Mouse (Mus musculus): ENCODE data around the gene Pla2g4e.

The Pla2g4e gene

DNA sequence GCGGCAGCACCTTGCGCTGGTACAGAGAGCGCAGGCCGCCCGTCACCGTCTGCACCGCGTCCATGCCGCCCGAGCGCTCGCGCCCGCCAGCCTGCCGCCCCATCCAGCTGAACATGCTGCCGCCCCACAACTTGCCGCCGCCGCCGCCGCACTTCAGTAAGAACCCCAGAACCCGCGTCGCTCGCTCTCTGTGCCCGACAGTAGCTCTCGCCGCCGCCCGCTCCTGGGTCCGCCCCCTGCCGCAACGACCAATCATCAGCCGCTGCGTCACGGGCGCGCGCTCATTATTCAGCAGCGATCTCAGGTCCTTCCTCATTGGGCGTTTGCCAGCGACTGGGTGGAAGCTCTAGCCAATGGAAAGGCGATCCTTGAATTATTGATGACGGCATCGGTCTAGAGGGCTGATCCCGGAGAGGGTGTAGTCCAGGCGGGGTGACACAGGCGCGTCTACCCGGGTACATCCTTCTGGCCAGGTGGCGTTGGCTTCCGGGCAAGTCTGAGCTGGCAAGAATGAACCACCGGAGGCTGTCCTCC, 90.7 kb downstream of the Pla2g4e start, which contains the start of gene Ehd4:
Gene Ehd4, minus strand, starts transcription at position 246 of the 534 bp plus-strand sequence.
- peak; percentile 98 for DNase-seq (ENCODE audit: low spot score)

DNA sequence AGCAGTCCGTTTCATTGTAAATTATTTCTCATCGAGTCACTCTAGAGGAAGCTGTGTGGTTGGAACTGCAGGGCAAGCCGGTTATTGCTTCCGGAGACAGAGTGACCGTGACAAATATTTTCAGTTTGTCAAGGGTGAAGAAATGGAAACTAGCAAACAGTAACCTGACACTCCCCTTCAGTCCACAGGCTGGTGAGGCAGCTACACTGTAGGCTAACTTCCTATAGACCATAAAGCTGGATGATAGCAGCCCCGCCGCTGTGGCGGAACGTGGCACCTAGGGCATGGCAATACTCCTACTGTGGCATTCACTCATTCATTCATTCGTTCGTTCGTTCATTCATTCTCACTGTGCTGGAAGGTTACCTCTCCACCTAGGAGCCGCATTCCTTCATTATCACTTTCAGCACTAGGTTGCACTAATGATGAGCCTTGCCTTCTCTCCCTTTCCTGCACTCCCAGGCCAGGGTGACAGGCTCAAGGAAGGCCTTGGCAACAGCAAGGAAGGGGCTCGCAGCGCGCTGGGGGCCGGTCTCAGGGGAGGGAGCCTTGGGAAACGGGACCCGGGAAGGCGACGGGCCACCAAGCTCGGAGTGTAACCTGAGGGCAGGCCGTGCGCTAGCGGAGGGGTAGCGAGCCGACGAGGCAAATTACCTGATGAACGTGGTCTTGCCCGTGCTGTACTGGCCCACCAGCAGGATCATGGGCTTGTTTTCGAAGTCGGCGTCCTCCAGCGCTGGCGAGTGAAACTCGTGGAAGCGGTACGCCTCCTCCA, 91.4 kb downstream of the Pla2g4e start:
- peak; percentile 50 for DNase-seq (ENCODE audit: low spot score)

DNA sequence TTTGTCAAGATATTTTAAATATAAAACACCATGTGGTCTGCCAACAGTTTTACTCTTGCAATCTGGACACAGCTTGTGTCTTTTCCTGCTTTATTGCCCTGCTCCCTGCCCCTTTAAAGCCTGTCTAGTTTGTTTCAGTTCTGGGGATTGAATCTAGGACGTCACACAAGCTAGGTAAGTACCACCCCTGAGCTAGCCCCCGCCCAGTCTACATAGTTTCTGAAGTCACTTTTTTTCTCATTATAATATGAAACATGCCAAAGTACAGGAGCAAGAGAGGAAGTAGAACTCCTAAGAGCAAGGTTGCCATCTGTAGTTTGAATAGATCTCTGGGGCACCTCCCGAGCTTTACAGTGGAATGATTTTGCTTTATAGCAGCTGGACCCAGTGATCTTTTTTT, 94.6 kb downstream of the Pla2g4e start:
- no peak for DNase-seq (ENCODE audit: low spot score)

DNA sequence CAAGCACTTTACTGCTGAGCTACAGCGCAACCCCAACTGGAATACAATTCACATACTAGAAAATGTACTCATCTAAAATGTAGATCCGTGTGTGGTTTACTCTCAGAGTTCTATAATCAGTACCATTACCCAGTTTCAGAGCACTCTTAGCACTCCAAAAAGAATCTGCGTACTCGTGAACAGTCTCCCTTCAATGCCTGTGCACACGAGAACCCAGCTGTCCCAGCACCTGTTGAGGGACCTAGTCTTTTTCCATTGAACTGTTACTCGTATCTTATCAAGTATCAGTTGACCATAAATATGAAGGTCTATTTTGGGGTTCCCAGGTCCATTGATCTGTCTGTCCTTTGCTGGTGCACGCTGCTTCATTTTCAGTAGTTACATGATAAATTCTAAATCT, 95.5 kb downstream of the Pla2g4e start:
- no peak for DNase-seq (ENCODE audit: low spot score)

DNA sequence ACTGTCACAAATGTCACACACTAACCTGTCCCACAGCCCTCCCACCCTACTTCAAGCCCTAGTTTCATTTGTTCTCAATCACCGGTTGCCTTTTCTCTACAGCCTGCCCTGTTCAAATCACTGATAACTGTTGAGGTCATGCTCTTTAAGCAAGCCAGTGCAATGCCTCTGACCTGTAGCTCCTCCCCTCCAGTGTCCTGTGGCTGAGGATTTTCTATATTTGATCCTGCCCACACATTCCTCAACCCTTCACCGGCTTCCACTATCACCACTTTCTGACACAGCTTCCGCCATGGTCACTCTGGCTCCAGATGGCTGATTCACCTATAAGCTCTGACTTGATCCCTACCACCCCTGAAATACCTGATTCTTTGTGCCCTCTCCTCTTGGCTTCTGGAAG, 97.1 kb downstream of the Pla2g4e start:
- no peak for DNase-seq (ENCODE audit: low spot score)

DNA sequence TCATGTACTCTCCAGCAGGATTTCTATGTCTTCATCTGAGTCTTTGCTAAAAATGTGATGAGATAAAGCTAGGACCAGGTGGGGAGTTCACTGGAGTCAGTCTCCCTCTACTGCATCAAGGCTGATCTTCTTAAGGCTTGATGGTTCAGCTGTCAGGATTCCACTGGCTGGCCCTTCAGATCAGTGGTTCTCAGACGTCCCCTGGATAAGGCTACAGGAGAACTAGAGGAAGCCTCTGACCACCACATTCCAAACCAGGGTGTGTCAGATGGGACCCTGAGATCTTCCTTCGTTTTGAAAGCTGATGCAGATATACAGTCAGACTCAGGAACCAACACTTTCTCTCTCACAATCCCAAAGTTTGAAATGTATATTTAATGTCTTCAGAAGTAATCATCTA, 97.8 kb downstream of the Pla2g4e start:
- no peak for DNase-seq (ENCODE audit: low spot score)

DNA sequence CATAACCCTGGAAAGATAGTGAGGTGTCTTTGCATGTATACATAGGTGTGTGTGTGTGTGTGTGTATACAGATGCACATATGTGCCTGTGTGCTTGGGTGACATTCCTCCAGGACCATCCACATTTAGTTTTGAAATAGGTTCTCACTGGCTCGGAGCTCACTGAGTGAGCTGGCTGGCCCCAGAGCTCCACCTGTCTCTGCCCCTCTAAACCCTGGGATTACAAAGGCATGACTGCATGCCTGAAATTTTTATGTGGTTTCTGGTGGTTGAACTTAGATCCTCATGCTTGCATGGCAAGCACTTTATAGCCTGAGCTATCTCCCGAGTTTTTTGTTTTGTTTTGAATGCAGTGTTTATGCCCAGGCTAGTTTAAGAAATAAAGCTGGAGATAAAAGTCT, 98.6 kb downstream of the Pla2g4e start:
- DNase-seq (ENCODE audit: low spot score): no peak

DNA sequence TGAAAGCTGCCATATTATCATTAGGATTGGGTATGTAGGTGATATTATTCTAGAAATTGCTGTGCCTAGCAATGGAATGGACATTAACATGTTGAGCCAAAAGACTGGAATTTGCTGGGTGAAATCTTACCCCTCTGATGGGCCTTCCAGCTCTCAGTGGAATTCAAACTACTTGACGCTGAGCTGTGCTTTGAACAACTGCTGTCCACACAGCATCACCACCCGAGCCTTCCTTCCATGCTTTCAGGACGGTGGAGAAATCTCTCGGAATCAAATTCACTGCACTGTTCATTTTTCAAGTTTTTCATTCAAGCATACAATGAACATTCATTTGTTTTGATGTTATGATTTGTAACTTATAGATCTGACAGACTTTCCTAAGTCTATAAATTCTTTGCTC, 100.7 kb downstream of the Pla2g4e start:
- DNase-seq (ENCODE audit: low spot score): no peak

DNA sequence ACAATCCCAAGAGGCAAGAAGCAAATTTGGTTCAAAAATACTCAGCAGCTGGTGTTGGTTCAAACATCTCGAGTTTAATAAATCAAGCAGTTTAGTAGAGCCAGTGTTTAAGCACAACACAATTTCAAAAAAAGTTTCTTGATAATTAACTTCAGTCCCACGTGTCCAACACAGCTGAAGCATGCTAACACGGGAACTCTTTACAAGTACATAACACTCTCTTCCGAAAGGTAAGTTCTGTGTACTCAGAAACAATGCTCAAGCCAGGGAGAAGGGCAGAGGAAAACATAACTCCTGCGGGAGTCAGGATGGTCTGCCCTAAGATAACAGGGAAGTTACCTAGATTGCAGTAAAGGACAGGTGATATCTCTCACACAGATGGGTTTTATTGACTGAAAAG, 102.8 kb downstream of the Pla2g4e start:
- DNase-seq (ENCODE audit: low spot score): no peak

DNA sequence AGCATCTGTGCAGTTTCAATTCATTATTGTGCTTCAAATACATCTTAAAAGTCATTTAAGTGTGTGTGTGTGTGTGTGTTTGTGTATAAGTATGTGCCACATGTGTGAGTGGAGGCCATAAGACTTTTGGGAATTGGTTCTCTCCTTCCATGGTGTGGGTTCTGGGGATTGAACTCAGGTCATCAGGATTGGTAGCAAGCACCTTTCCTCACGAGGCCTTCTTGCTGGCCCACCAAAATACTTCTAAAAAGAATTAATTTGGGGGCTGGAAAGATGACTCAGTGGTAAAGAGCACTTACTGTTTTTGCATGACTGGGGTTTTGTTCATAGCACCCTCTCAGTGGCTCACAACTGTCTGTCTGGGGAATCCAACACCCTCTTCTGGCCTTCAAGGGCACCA, 103.5 kb downstream of the Pla2g4e start:
- no peak for DNase-seq (ENCODE audit: low spot score)

DNA sequence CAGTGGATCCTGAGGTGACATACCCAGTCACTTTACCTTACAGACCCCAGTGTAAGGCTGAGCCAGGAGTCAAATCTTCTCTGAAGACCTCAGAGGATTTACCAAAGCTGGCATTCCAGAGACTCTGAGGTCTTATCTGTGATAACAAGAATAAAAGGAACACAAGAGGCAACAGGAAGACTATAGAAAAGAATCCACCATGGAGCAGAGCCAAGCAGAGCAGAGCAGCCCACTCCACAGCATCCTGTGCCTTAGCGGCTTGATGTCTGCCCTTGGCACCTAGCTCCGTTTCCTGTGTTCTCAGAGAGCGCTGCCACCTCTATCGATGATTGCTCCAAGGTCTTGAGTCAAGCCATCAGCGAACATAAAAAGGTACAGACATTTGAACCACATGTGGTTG, 104.8 kb downstream of the Pla2g4e start:
- no peak for DNase-seq (ENCODE audit: low spot score)

DNA sequence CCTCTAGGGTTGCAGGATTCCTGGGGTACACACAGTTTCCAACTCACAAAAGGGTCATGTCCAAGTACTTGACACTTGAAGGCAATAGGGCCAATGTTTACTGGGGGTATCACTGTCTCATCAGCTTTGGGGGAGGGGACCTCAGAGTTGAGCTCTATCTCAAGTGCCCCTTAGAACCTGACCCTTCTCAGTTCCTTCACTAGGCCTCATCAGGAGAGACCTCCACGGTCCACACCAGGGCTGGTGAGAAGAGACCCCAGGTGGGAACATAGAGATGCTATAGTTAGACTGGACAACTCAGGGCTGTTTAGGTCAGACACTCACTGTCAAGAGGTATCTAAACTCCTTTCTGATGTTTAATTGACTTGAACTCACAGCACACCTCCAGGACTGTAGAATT, 106.0 kb downstream of the Pla2g4e start:
- no peak for DNase-seq (ENCODE audit: low spot score)

DNA sequence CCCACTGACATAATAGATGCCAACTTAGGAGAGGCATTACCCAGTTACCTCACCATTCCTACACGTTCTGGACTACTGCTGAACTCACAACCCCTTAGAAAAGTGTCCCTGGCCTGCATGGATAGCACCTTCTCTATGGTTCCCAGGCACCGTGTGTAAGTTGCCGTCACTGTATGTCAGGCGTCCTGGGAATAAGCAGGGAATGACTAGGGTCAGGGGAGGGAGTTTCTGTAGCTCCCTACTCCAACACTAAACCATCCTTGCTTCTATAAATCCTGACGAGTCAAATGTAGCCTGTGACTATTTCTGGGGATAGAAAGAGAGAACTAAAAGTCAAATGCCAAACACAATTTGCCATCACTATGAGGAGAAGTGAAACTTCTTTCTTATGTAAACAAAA, 107.9 kb downstream of the Pla2g4e start:
- no peak for DNase-seq (ENCODE audit: low spot score)

DNA sequence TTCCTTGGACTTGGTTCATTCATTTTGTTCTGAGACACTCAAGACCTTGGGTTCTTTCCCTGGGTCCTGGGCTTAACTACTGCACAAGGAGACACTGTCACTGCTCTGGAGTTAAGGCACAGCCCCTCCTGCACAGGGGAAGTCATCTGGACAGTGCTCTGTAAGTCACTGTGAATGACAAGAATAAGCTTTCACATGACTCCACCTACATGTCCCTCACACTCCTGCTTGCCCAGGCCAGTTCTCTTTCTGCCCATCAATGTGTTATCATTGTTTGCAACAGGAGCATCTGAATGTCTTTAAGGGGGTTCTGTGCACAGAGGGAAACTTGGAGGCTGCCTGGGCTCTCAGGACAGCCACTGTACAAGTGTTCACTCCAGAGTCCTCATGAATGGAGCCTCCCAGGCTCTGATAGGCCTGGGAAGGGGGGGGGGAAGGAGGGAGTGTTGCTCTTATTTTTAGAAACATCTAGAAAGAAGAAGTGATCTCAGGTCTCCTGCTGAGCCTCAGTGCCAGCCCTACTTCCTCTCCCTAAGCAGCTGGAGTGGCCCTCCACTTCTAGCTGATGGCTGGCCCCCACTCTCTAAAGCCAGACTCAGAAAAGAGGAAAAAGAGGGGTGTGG, 110.6 kb downstream of the Pla2g4e start:
- DNase-seq (ENCODE audit: low spot score): no peak

DNA sequence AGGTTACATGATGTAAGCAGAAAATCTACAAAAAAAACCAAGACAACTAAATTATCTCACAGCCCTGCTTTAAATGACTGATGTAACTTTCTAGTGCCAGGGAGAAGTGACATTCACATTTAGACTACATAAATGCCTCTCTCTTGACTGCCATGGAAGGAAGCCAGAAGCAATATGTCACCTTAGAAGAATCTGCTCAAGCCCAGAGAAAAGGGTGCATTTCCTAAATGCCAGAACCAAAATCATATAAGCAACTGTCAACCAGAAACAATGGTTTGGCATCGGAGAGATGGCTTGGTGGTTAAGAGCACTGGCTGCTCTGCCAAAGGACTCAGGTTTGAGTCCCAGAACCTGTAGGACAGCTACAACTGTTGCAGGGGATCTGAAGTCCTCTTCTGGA, 113.3 kb downstream of the Pla2g4e start:
- DNase-seq (ENCODE audit: low spot score): no peak

DNA sequence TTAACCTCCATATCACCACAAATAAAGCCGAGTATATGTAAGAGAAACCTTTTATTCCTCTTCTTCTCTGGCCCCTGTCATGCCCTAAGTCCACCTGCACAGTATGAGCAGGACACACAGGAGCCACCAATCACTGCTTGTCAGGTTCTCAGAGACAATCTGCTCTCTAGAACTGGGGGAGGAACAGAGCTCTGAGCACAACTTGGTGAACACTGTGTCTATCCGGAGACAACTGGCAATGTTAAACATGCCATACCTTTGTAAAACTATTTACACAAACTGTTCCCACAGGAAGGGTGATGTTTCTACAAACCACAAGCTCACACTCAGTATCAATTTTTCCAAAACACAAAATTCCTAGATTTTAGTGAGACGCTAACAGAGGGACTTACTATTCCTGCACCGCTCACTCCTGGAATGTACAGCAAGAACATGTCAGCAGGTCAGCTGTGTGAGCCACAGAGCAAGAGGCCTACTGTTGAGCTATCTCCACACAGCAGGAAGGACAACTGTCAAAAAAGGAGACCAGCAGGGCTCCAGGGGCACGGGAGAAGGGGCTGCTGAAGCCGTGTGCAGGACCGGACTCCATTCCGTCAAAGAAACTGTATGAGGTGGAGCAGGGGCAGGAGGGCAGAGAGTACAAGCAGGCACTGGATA, 115.8 kb downstream of the Pla2g4e start:
- DNase-seq (ENCODE audit: low spot score): no peak

DNA sequence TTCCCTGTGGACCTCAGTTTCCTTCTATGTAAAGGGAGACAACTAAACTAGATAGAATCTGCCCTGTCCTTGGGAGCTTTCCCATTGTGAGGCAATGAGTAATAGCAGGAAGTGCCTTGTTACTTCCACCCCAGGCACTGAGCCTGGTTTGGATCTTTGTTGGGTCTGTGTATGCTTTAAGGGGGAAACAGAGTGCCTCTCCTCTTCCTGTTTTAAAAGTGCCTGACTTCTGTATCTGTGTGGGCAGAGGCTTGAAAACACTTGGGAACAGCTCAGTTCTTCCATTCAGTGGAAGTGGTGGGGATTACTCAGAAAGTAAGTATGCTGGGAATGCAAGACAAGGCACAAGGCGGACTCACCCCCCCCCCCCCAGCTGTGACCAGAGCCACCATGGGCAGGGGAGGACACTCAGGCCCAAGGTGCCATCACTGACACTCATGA, 116.5 kb downstream of the Pla2g4e start:
- peak; percentile 6 for DNase-seq (ENCODE audit: low spot score)

DNA sequence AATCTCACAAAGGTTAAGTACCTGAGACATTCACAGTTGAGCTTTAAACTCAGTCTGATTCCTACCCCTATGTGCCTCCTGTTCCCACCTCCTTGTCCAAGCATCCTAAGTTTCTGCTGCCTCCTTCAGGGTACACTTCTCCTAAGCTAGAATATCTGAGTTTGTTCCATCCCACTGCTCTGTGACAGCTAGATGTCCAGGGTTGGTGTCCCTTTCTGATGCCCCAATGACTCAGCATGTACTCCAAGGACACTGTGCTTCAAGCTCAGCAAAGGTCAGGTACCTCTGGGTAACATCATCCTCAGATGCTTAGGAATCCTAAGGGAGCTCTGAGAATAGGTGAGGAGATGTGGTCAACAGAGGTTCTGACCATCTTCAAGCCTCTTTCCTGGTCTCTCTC, 117.1 kb downstream of the Pla2g4e start:
- DNase-seq (ENCODE audit: low spot score): no peak

DNA sequence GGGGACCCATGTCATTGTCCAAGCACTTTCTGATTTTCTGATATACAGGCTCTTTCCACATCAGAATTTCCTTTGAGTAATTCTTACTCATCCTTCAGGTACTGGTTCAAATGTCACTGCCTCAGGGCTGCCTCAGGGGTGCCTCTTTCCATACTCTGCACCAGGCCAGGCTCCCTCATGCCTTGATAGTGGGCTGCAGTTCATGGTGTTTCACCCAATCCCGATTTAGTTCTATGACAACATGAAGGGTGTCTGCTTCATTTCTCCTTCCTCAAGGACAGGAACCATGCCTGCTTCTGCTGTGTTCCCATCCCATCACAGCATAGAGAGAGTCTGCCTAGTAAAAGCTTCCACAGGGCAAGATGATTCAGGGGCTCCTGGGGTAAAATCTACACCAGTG, 118.2 kb downstream of the Pla2g4e start:
- no peak for DNase-seq (ENCODE audit: low spot score)

DNA sequence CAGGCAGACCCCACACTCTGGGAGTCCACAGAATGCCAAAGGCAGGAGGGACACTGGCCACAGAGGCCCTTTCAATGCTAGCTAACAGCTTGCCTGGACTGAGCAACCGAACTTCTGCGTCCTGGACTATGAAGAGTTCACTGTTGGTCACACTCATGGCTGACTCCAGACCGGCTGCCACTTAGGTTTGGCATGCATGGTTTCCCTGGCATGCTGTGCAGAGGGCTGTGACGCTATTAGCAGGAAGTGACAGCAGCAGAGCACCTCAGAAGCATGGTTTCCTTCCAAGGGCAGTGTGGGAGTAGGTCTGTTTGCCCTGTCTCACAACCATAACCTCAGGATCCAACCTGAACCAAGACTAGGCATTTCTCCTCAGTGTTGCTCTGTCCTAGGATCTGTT, 118.7 kb downstream of the Pla2g4e start:
- no peak for DNase-seq (ENCODE audit: low spot score)

DNA sequence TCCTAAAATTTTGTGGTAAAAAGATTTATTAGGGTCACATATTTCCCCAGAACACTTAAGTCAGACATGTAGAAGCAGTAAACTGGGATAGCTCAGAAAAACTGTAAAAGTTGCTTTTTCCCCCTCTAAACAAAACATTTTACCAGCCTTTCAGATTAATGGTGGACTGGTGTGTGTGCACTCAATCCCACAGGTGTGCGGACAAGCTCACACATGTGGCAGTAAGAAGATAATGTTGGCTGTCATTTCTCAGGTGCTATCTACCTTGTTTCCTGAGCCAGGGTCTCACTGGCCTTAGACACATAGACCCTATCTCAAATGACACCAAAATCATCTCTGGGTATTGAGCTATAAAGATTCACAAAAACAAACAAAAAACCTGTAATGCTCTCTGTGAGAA, 119.7 kb downstream of the Pla2g4e start:
- DNase-seq (ENCODE audit: low spot score): no peak

DNA sequence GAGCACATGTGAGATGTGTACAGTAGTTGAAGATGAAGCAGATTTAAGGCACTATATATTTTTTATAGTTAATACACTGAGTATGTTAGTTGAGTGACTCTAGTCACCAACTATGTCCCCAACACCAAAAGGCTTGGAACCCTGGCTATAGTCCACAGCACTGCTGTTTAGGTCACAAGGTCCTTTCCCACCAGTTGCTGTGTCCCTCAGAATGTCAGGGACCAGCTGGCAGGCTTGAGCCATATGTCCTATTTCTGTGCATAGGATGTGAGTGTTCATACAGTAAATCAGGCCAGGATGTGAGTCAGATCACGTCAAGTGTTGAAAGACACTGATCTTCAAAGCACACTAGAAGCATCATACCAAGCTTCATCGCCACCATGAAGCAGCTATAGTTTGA, 120.2 kb downstream of the Pla2g4e start:
- DNase-seq (ENCODE audit: low spot score): peak; percentile 12

DNA sequence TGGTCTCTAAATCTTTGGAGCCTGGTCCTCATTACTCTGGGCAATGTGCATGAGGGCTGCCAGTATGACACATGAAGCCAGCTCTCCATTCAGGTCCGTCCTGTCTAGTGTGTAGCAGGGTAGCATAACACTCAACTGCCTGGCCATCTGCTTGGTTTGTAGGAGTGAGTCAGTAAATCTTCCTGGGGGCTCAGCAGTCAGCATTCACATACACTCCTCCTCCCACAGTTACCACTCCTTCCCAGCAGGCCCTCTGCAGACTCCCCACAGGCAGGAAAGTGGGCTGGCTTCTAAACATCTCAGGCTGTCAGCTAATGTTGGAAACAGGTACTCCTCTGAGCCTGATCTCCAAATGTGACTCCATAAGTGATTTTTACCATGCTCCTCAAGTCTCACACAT, 121.0 kb downstream of the Pla2g4e start:
- DNase-seq (ENCODE audit: low spot score): peak; percentile 10
